8 mouse cellular contexts compared by ENCODE assay signal in the genomic region with DNA sequence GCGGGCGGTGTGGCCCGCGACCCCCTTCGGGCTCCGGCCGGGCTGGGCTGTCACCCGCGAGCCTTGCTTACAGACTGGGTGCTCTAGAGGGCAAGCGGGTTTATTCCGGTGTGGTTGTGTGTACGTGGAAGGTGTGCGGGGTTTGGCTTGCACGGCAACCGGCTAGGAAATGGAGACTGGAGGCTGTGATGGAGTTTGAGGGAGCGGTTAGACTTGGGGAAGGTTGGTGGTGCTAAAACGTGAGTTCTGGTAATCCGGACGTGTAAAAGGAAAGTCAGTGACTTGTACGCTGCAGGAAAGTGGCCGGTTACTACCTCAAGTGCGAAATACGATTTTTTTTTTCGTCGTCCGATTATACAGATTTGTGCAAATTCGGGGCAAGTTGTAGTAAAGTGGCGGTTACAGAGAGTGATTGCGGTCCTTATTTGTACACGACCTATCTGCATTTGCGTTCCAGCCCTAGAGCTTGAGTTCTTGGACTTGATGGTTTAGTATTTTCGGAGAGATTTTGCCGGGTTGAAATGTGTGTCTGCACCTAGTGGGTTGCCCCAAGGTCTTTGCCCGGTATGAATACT. TPM values are rescaled to one million over a fixed set of nuclear protein-coding genes. Genes with fewer than 3 reads are reported as not detected.
A peak's percentile ranks its signal among the peaks of the same experiment; 100 is the strongest.
DNase-seq lines count a peak whose midpoint lies in the region; ATAC-seq and TF ChIP-seq lines count a peak whose summit lies in the region.

No protein-coding gene starts in this region.

- peak; percentile 47 for ATAC-seq in hindbrain, embryonic 15.5 days (ENCODE audit: low FRiP score, low read depth)
- peak; percentile 49 for ATAC-seq in lung, embryonic 16.5 days (ENCODE audit: low read depth)

- H3K9me3 ChIP-seq in hindbrain, embryonic 15.5 days: no peaks in the 10 kb centered on the region
- H3K9me3 ChIP-seq in lung, embryonic 16.5 days (ENCODE audit: control insufficient read depth, low read length): no peaks in the 10 kb centered on the region

- no peak for TF ChIP-seq POLR2A in cortical plate, adult 2 months (IDR thresholded peaks at IDR 0.05; ENCODE audit: extremely low read depth, insufficient read depth, low read length)
- no peak for TF ChIP-seq POLR2A in testis, adult 2 months (IDR thresholded peaks at IDR 0.05; ENCODE audit: control insufficient read depth, low read depth, low read length)

- H3K9ac ChIP-seq in hindbrain, embryonic 15.5 days: peak overlapping the region; percentile 83
- peak overlapping the region; percentile 99 for H3K9ac ChIP-seq in lung, embryonic 16.5 days (ENCODE audit: low read length)

- TF ChIP-seq CTCF in cortical plate, adult 2 months (IDR thresholded peaks at IDR 0.05; ENCODE audit: extremely low read depth, insufficient read depth, low read length): no peak
- no peak for TF ChIP-seq CTCF in testis, adult 2 months (IDR thresholded peaks at IDR 0.05; ENCODE audit: control insufficient read depth, insufficient read depth, insufficient replicate concordance, low read depth, low read length)

- H3K4me2 ChIP-seq in hindbrain, embryonic 15.5 days: peak overlapping the region; percentile 77
- H3K4me2 ChIP-seq in lung, embryonic 16.5 days (ENCODE audit: low read depth, low read length): peak overlapping the region; percentile 93

- DNase-seq in cerebellum, adult 9-10 months: peak; percentile 48
- no peak for DNase-seq in cerebellum, adult 9-11 months
- DNase-seq in 3T3-L1 (ENCODE audit: low read depth, low spot score): peak; percentile 37
- DNase-seq in gastrocnemius, adult 8-10 months (ENCODE audit: low spot score in 2 of 2): no peak

- H3K4me1 ChIP-seq in cortical plate, adult 2 months (ENCODE audit: control insufficient read depth, insufficient read depth, low read length): no peaks in the 10 kb centered on the region; the same call in 1 of the 2 replicates
- H3K4me1 ChIP-seq in hindbrain, embryonic 15.5 days (replicated peaks): peaks cover 21% of the 10 kb centered on the region
- H3K4me1 ChIP-seq in lung, embryonic 16.5 days (replicated peaks; ENCODE audit: control insufficient read depth, insufficient read depth, low read length): peaks cover 5% of the 10 kb centered on the region
- H3K4me1 ChIP-seq in testis, adult 2 months (ENCODE audit: control insufficient read depth, insufficient read depth, low read length): peaks cover 5% of the 10 kb centered on the region

- H3K4me3 ChIP-seq in cortical plate, adult 2 months (ENCODE audit: insufficient read depth, low read length): peak overlapping the region; percentile 99
- peak overlapping the region; percentile 67 for H3K4me3 ChIP-seq in hindbrain, embryonic 15.5 days
- H3K4me3 ChIP-seq in lung, embryonic 16.5 days (ENCODE audit: low read length): peak overlapping the region; percentile 97
- H3K4me3 ChIP-seq in testis, adult 2 months (ENCODE audit: control insufficient read depth, low read depth, low read length): peak overlapping the region; percentile 93

- WGBS in hindbrain, embryonic 15.5 days: under 1% methylated on average over 34 of the region's 34 CpGs
- under 1% methylated on average over 34 of the region's 34 CpGs for WGBS in lung, embryonic 16.5 days

- H3K27me3 ChIP-seq in hindbrain, embryonic 15.5 days: no peaks in the 10 kb centered on the region
- H3K27me3 ChIP-seq in lung, embryonic 16.5 days (ENCODE audit: control insufficient read depth, insufficient read depth, low read depth, low read length): no peaks in the 10 kb centered on the region
- no peaks in the 10 kb centered on the region for H3K27me3 ChIP-seq in testis, adult 2 months (ENCODE audit: control insufficient read depth, insufficient read depth, low read length)

- peaks cover 35% of the 10 kb centered on the region for H3K36me3 ChIP-seq in hindbrain, embryonic 15.5 days
- H3K36me3 ChIP-seq in lung, embryonic 16.5 days (ENCODE audit: control insufficient read depth, insufficient read depth, low read length): peaks cover 32% of the 10 kb centered on the region
- no peaks in the 10 kb centered on the region; the same call in 1 of the 2 replicates for H3K36me3 ChIP-seq in testis, adult 2 months (ENCODE audit: control insufficient read depth, insufficient read depth, low read length)

- H3K27ac ChIP-seq in cortical plate, adult 2 months (ENCODE audit: insufficient read depth, low read length): peak overlapping the region; percentile 31; the same call in 1 of the 2 replicates
- H3K27ac ChIP-seq in hindbrain, embryonic 15.5 days (replicated peaks): peak overlapping the region; percentile 93
- H3K27ac ChIP-seq in lung, embryonic 16.5 days (ENCODE audit: low read length): peak overlapping the region; percentile 80
- peak overlapping the region; percentile 90 for H3K27ac ChIP-seq in testis, adult 2 months (ENCODE audit: control insufficient read depth, insufficient read depth, low read depth, low read length)

RNA-seq across cellular contexts. Expression of gene Rpl31, which starts 0.7 kb away (rescaled TPM):
- polyA plus RNA-seq in cortical plate, adult 2 months (2012; rRNA removed): 784 and 793 TPM in 2 replicates
- 306 and 326 TPM in 2 replicates for polyA plus RNA-seq in hindbrain, embryonic 15.5 days (2015; fragmentation: Nextera tagmentation; extraction: Ambion mirVana)
- 449 and 553 TPM in 2 replicates for polyA plus RNA-seq in lung, embryonic 16.5 days (2015; fragmentation: Nextera tagmentation; extraction: Ambion mirVana)
- 252 and 253 TPM in 2 replicates for polyA plus RNA-seq in testis, adult 2 months (2012; rRNA removed)
- 100 to 1,000 TPM; 426 to 535 (median 481) TPM for total RNA-seq in gastrocnemius, adult 8-10 months (2022)

Comparison
In these comparisons a context has a peak if more than half of its experiments do, and no peak if none do; other contexts are left out.
1. DNase-seq: peak in cerebellum, adult 9-10 months (single experiment) and 3T3-L1 (single experiment); none in cerebellum, adult 9-11 months (single experiment) and gastrocnemius, adult 8-10 months (0 of 2).
2. H3K27ac ChIP-seq: peak in every context shown above with its lines; median percentile 93 in hindbrain, embryonic 15.5 days; 90 in testis, adult 2 months; 80 in lung, embryonic 16.5 days; 31 in cortical plate, adult 2 months.
3. Peak in every context shown above with its lines, with median percentiles within 50 percentile points of each other: H3K4me3 ChIP-seq.